Mouse (Mus musculus): Measurements from ENCODE around the gene Zfp592.

Gene Zfp592

DNA sequence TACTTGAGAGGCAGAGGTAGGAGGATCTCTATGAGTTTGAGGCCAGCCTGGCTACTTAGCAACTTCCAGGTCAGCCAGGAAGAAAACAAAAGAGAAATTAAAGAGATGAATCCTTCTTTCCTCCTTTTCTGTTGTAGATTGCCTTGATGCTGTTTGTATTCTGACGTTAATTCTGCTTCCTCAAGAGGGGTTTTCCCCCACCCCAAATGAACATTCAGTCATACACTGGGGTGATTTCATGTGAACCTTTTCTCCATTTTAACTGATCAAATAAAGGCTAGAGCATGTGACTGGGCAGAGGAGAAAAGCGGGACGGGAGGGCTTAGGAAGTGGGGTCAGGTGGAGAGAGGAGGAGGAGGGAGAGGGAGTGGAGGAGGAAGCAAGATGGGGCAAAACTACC is 14.8 kb downstream of the Zfp592 start:
- peak; percentile 42 for DNase-seq (ENCODE audit: low read depth, low spot score)
- Histone ChIP-seq H3K27me3 (ENCODE audit: control insufficient read depth, insufficient read depth, low read length, poor library complexity, severe bottlenecking) (no peaks in the 10 kb centered on the region), H3K36me3 (ENCODE audit: control insufficient read depth, insufficient read depth, low read length, poor library complexity, severe bottlenecking) (peaks cover 9% of the 10 kb centered on the region; the same call in 1 of the 2 replicates)

DNA sequence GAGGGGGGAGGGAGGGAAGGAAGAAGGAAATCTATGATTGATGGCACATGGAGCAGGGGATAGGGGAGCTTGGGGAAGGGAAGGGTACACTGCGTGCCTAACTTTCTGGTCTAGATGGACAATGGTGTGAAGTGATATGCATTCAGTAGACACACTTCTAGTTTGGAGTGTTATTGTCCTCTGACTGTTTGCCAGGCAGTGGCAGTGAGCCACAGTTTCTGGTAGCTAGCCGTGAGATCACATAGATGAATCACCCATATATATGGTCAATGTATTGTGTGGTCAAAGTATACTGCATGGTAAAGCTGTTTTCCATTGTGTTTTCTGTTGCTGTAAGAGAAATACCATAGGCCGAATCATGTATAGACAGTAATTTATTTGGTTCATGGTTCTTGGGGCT is 18.1 kb downstream of the Zfp592 start:
- Histone ChIP-seq H3K27me3 (ENCODE audit: control insufficient read depth, insufficient read depth, low read length, poor library complexity, severe bottlenecking) (no peaks in the 10 kb centered on the region), H3K36me3 (ENCODE audit: control insufficient read depth, insufficient read depth, low read length, poor library complexity, severe bottlenecking) (peaks cover 9% of the 10 kb centered on the region; the same call in 1 of the 2 replicates)
- DNase-seq (ENCODE audit: low read depth, low spot score) = no peak

DNA sequence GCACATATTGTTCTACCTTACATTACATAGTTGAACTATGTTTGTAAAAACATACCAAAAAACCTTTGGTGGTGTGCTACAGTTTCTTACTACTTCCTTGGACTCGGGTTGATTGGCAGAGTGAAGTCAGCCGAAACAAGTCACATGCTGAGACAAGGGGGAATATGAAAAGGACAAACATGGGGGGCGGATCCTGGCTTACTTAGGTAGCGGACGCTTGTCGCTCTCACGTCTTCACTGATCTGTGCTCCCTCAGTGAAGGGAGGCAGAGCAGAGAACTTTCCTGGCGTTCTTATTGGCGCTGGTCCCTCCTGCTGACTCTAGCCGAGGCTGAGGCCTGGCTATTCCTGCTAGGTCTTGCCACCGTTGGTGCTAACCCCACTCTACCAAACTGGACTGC is 26.8 kb downstream of the Zfp592 start:
- Histone ChIP-seq H3K27me3 (ENCODE audit: control insufficient read depth, insufficient read depth, low read length, poor library complexity, severe bottlenecking) (no peaks in the 10 kb centered on the region), H3K36me3 (ENCODE audit: control insufficient read depth, insufficient read depth, low read length, poor library complexity, severe bottlenecking) (peaks cover 16% of the 10 kb centered on the region; the same call in 1 of the 2 replicates)
- no peak for DNase-seq (ENCODE audit: low read depth, low spot score)

DNA sequence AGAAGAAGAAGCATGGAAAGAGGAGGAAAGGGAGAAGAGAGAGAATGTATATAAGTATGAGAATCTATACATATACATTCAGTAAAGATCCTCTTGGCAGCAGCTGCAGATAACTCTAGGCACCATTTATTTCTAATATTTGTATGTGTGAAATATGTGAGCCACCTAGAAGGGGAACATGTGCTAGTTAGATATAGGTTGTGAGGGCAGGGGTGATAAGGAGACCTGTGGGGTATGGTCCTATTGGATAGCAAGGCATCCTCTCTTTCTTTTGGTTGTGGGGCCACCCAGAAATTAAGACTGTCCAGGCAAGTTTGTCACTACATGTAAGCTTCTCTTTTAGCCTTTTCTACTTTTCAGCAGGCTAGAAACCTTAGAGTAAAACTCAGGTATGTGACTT is 29.2 kb downstream of the Zfp592 start:
- Histone ChIP-seq H3K27me3 (ENCODE audit: control insufficient read depth, insufficient read depth, low read length, poor library complexity, severe bottlenecking) (no peaks in the 10 kb centered on the region), H3K36me3 (ENCODE audit: control insufficient read depth, insufficient read depth, low read length, poor library complexity, severe bottlenecking) (peaks cover 15% of the 10 kb centered on the region; the same call in 1 of the 2 replicates)
- DNase-seq (ENCODE audit: low read depth, low spot score) = no peak

DNA sequence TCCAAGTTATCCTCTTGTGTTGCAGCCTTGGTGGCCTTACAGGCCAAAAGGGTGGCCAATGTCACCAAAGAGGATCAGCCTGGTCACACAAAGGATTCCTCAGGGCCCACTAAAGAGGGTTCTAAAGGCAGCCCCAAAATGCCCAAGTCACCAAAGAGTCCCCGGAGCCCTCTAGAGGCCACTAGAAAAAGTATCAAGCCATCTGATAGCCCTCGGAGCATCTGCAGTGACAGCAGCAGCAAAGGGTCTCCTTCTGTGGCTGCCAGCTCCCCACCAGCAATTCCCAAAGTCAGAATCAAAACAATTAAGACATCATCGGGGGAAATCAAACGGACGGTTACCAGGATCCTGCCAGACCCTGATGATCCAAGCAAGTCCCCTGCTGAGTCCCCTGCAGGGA is 30.6 kb downstream of the Zfp592 start:
- H3K27me3 ChIP-seq (ENCODE audit: control insufficient read depth, insufficient read depth, low read length, poor library complexity, severe bottlenecking) = no peaks in the 10 kb centered on the region
- DNase-seq (ENCODE audit: low read depth, low spot score) = peak; percentile 51

DNA sequence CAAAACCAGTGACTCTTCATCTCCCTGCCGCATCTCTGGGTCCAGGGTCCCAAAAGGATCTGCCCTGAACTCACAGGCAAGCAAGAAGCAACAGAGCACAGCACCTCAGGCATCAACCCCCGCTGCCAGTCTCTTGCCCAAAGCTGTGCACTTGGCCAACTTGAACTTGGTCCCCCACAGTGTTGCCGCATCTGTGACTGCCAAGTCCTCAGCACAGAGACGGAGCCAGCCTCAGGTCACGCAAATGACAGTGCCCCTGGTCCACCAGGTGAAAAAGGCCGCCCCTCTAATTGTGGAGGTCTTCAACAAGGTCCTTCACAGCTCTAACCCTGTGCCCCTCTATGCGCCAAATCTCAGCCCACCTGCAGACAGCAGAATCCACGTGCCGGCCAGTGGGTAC is 31.2 kb downstream of the Zfp592 start:
- DNase-seq (ENCODE audit: low read depth, low spot score) = no peak
- Histone ChIP-seq H3K27me3 (ENCODE audit: control insufficient read depth, insufficient read depth, low read length, poor library complexity, severe bottlenecking) (no peaks in the 10 kb centered on the region), H3K36me3 (ENCODE audit: control insufficient read depth, insufficient read depth, low read length, poor library complexity, severe bottlenecking) (peaks cover 16% of the 10 kb centered on the region; the same call in 1 of the 2 replicates)

More for the DNA sequence above, 30.6 kb downstream of the Zfp592 start:
- H3K36me3 ChIP-seq (ENCODE audit: control insufficient read depth, insufficient read depth, low read length, poor library complexity, severe bottlenecking) = peaks cover 16% of the 10 kb centered on the region; the same call in 1 of the 2 replicates

DNA sequence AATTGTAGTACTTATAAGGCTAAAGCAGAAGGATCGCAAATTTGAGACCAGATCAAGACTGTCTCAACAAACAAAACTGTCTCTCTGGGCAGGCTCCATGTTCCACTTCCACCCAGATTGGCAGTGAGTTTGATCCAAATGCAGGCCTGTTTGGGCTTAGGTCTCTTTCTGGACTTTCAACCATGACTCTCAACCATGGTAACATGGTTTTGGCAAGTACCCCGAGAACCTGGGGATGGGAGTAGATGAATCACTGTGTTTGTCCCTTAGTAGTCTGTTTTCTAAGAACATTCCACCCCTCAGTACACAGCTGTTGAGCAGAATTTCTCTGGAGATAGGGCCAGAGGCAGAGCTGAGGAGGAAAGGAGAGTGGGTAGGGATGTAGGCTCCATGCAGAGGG is 32.3 kb downstream of the Zfp592 start:
- DNase-seq (ENCODE audit: low read depth, low spot score) = no peak

DNA sequence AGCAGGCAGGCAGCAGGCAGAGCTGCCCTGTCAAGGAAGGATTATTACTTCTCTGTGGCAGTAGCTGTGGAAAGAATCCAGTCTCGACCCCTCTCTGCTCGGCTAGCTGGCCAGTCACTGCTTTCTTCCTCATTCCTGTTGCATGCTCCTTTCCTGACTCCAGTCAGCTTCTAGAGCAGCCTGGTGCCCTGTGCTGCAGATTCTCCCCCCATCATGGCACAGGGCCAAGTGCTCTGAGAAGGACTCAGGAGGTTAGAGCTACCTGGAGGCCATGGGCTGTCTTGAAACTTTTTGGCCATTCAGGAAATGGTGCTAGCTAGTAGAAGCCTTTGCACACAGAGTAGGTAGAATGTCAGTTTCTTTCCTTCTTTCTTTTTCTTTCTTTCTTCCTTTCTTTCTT is 46.2 kb downstream of the Zfp592 start:
- Histone ChIP-seq H3K36me3 (ENCODE audit: control insufficient read depth, insufficient read depth, low read length, poor library complexity, severe bottlenecking) (peaks cover 9% of the 10 kb centered on the region), H3K27me3 (ENCODE audit: control insufficient read depth, insufficient read depth, low read length, poor library complexity, severe bottlenecking) (no peaks in the 10 kb centered on the region)
- DNase-seq (ENCODE audit: low read depth, low spot score) = no peak

More for the DNA sequence above, 32.3 kb downstream of the Zfp592 start:
- no peaks in the 10 kb centered on the region for H3K27me3 ChIP-seq (ENCODE audit: control insufficient read depth, insufficient read depth, low read length, poor library complexity, severe bottlenecking)
- H3K36me3 ChIP-seq (ENCODE audit: control insufficient read depth, insufficient read depth, low read length, poor library complexity, severe bottlenecking) = peaks cover 17% of the 10 kb centered on the region; the same call in 1 of the 2 replicates

DNA sequence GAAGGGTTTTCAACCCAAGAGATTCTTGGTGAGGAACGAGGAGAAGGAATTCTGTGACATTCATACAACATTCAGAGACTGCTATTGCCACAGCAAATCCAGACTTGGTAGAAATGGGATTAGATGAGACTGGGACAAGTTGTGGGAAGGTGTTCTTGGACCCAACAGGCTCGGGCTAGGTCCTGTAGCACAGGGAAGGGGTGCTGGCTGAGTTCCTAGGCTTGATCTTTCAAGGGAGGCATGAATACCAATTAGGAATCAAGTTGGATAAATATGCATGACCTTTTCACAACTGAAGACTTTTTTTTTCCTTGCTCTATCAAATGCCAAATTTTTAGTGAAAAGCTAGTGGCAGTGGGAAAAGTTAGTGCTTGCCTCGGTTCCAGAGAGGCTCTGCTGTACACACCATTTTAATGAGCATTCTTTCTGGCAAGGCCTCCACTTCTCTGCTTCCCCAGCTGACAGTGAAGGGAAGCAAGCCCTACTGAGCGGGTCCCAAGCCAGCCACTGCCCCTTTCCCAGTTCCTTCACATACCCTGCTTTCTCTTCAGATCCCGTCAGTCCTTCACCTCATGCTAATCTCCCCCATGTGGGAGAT is 49.6 kb downstream of the Zfp592 start:
- no peak for DNase-seq (ENCODE audit: low read depth, low spot score)
- peaks cover 6% of the 10 kb centered on the region for H3K36me3 ChIP-seq (ENCODE audit: control insufficient read depth, insufficient read depth, low read length, poor library complexity, severe bottlenecking)
- no peaks in the 10 kb centered on the region for H3K27me3 ChIP-seq (ENCODE audit: control insufficient read depth, insufficient read depth, low read length, poor library complexity, severe bottlenecking)

DNA sequence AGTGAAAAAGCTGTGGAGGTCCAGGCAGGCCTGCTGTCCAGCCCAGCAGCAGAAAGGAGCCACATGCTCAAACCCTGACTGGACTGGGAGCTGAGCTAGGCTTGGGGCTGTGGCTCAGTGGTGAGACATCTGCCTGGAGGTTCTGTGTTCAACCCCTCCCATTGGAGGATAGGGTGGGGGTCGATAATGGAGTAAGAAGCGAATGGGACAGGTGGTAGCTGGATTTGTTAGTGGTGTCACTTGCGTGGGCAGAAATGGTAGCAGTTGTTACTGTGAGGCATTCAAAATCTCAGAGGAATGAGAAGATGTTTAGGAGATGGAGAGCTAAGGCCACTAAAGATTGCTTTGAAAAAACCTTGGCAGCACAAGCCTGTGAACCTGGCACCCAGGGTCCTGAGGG is 54.4 kb downstream of the Zfp592 start:
- no peaks in the 10 kb centered on the region for H3K36me3 ChIP-seq (ENCODE audit: control insufficient read depth, insufficient read depth, low read length, poor library complexity, severe bottlenecking)
- DNase-seq (ENCODE audit: low read depth, low spot score) = no peak
- no peaks in the 10 kb centered on the region for H3K27me3 ChIP-seq (ENCODE audit: control insufficient read depth, insufficient read depth, low read length, poor library complexity, severe bottlenecking)

DNA sequence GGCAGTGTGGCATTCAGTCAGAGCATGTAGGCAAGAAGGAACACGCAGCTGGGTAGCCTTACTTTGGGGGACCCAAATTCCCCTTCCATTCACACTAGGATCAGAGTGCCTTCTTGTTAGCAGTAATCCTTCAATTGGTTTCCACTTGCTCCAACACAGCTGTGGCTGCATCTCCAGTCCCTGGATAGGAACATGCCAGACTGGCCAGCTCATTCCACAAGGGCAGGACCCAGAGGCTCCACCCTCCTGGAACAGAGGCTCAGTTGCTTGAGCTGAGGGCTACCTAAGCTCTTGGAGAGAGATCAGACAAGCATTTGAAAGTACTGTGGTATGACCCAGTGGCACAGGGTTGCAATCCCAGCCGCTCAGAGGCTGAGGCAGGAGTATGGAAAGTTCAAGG is 55.0 kb downstream of the Zfp592 start:
- Histone ChIP-seq H3K27me3 (ENCODE audit: control insufficient read depth, insufficient read depth, low read length, poor library complexity, severe bottlenecking) (no peaks in the 10 kb centered on the region), H3K36me3 (ENCODE audit: control insufficient read depth, insufficient read depth, low read length, poor library complexity, severe bottlenecking) (no peaks in the 10 kb centered on the region)
- no peak for DNase-seq (ENCODE audit: low read depth, low spot score)

DNA sequence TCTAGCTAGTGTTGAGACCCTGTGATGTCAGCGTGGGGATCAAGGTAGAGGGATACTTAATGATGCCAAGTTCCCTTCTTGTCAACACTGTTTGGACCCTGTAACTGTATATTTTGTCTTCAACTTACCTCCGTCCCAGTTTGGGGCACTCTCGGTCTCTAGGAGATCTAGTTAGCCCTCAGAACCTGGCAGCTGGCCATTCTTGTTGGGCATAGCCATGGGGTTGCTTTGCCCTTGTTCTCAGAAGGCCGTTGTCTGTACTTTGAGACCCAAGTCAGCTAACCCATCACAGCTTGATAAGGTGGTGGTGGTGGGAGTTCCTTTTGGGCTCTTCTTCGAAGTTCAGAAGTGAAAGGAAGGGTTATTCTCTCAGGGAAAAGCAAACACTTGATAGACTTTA is 56.5 kb downstream of the Zfp592 start:
- Histone ChIP-seq H3K27me3 (ENCODE audit: control insufficient read depth, insufficient read depth, low read length, poor library complexity, severe bottlenecking) (no peaks in the 10 kb centered on the region), H3K36me3 (ENCODE audit: control insufficient read depth, insufficient read depth, low read length, poor library complexity, severe bottlenecking) (no peaks in the 10 kb centered on the region)
- no peak for DNase-seq (ENCODE audit: low read depth, low spot score)

DNA sequence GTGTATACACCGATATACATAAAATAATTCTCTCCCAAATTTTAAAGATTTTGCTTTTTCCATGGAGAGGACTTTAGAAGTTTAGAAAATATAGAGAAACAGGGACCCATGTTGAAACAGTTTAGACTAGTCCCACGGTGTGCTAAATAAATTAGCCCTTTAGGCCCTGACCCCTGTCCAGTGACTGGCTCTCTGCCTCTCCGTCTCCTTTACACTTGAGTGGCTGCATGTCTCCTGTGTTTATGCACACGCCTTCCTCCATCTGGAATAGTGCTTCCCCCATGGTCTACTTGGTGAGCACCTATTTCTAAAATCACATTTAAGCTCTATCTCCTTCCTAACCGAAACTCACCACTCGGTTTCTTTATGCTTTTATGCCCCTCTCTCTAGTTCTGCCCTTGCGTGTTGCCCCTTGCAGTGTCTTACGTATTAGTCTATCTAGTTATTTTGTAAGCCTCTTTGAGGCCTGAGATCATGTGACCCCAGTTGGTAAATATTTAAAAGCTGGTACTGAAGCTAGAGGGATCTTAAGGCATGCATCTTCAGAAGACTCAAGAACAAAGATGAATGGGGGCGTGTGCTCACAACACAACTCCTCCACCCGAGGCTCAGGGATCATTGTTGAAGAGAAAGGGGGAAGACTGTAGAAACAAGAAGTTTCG is 62.4 kb downstream of the Zfp592 start:
- Histone ChIP-seq H3K36me3 (ENCODE audit: control insufficient read depth, insufficient read depth, low read length, poor library complexity, severe bottlenecking) (no peaks in the 10 kb centered on the region), H3K27me3 (ENCODE audit: control insufficient read depth, insufficient read depth, low read length, poor library complexity, severe bottlenecking) (no peaks in the 10 kb centered on the region)
- no peak for DNase-seq (ENCODE audit: low read depth, low spot score)

DNA sequence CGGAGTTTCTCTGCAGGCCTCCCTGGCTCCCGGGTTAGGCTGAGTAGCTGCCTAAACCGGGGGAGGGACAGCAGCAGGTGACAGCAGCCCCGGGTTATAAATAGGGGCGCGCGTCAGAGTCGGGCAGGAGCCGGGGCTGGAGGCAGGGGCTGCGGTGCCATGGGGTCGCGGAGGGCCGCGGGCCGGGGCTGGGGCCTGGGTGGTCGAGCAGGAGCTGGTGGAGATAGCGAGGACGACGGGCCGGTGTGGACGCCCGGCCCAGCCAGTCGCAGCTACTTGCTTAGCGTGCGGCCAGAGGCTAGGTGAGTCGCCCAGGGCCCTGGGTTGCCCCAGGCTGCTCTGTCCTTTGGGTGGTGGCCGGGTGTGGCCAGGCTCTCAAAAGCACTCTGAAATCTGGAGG is 64.0 kb downstream of the Zfp592 start, which contains the start of gene Alpk3:
Gene Alpk3, plus strand, starts transcription at position 130 of the 400 bp plus-strand sequence.
- Histone ChIP-seq H3K27me3 (ENCODE audit: control insufficient read depth, insufficient read depth, low read length, poor library complexity, severe bottlenecking) (no peaks in the 10 kb centered on the region), H3K36me3 (ENCODE audit: control insufficient read depth, insufficient read depth, low read length, poor library complexity, severe bottlenecking) (no peaks in the 10 kb centered on the region)
- no peak for DNase-seq (ENCODE audit: low read depth, low spot score)

DNA sequence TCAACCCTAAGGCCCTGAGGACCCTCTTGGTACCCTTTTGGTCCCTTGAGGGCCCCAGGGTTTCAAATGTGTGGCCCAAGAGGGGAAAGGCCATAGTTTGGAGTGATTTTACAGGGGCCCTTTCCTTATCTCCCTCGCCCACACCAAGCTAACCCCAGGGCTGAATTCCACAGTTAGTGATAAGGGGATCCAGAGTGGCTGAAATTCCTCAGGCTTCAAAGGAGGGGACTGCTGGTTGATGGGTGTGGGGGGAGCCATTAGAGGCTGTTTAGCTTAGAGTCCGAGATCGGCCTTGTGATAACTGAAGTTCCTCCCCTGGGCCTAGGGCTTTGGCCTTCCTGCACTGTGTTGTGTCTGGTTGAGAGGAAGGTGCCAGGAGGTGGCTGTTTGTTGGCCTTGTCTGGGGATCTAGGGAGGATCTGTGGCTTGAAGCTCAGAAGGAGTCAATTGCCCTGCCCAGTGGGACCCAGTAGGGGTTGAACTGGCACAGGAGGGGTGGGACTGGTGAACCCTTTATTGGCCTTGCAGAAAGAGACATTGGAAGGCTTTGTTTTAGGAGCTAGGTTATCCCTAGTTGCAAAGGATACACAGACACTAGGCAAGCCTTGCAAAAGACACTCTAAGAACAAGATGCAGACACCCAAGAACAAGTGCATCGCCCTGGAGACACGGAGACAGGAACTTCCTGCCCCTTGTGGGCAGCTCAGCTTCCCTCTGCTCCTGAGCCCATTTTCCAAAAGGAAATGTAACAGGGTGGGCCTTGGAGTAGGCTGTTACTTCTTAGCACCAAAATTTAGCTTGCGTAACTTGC is 64.6 kb downstream of the Zfp592 start:
- no peak for DNase-seq (ENCODE audit: low read depth, low spot score)
- Histone ChIP-seq H3K36me3 (ENCODE audit: control insufficient read depth, insufficient read depth, low read length, poor library complexity, severe bottlenecking) (no peaks in the 10 kb centered on the region), H3K27me3 (ENCODE audit: control insufficient read depth, insufficient read depth, low read length, poor library complexity, severe bottlenecking) (no peaks in the 10 kb centered on the region; the same call in 1 of the 2 replicates)
